Mouse (Mus musculus): ENCODE data around the gene Txndc16. TPM values are rescaled to one million over a fixed set of nuclear protein-coding genes. Genes with fewer than 3 reads are reported as not detected.

Gene Txndc16
- polyA plus RNA-seq, 1 experiment from 2014 or later: 9.4 TPM

DNA sequence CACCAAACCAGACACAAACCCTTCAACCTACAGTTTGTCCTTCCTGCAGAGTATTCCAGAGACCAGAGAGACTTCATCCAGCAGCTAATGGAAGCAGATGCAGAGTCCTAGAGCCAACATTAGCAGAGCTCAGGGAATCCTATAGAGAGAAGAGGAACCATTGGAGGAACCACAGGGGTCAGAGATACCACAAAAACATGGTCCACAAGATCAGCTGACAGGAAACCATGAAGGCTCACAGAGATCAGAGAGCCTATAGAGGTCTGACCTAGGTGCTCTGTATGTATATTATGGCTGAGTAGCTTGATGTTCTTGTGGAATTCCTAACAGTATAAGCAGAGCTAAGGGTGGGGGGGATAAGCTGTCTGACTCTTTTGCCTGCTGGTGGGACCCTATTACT, 19.5 kb downstream of the Txndc16 start:
- no peak for DNase-seq (ENCODE audit: low spot score)
- H3K9me3 ChIP-seq (ENCODE audit: low read length): no peaks in the 10 kb centered on the region
- H3K36me3 ChIP-seq (ENCODE audit: insufficient read depth, low read length): 0 out of 2 replicates have a peak, but pooled peaks cover 4% of the 10 kb centered on the region
- no peaks in the 10 kb centered on the region for H3K27me3 ChIP-seq (replicated peaks; ENCODE audit: insufficient read depth, low read length)
- H3K27ac ChIP-seq (ENCODE audit: low read length): no peak overlapping the region
- TF ChIP-seq CTCF (IDR thresholded peaks at IDR 0.05): no peak
- no peak for TF ChIP-seq EP300 (IDR thresholded peaks at IDR 0.05)
- no peak overlapping the region for H3K4me2 ChIP-seq (replicated peaks; ENCODE audit: low read depth, low read length)
- H3K4me1 ChIP-seq (ENCODE audit: insufficient read depth, low read depth, low read length): no peaks in the 10 kb centered on the region
- no peak for ATAC-seq
- no peak overlapping the region for H3K4me3 ChIP-seq (ENCODE audit: low read depth, low read length)
- H3K9ac ChIP-seq (replicated peaks; ENCODE audit: low read depth): no peak overlapping the region

DNA sequence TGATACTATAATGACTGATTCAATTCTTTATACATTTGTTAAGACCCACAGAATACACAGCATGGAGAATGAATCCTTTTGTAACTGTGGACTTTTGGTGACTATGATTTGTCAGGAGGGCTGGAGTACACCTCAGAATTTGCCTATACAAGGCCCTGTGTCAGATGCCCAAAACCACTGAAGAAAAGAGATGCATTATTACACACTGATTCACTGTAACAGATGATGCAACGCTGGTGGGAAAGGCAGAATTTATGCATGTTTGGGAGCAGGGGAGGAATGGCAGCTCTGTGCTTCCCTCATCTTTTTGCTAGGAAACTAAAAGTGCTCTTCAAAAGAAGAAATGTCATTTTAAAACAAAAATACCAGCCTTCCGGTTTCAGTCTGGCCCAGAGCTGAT, 29.1 kb downstream of the Txndc16 start:
- H3K36me3 ChIP-seq (ENCODE audit: insufficient read depth, low read length): no peaks in the 10 kb centered on the region
- 73% methylated on average over 2 of the region's 2 CpGs for WGBS

GRCm38 (mm10) chr14:45181611-45182010, 38.5 kb downstream of the Txndc16 start:
- Histone ChIP-seq H3K9me3 (ENCODE audit: low read length) (no peaks in the 10 kb centered on the region), H3K4me1 (ENCODE audit: insufficient read depth, low read depth, low read length) (no peaks in the 10 kb centered on the region), H3K27me3 (replicated peaks; ENCODE audit: insufficient read depth, low read length) (no peaks in the 10 kb centered on the region), H3K27ac (ENCODE audit: low read length) (no peak overlapping the region), H3K4me3 (ENCODE audit: low read depth, low read length) (no peak overlapping the region), H3K9ac (replicated peaks; ENCODE audit: low read depth) (no peak overlapping the region), H3K4me2 (replicated peaks; ENCODE audit: low read depth, low read length) (no peak overlapping the region), H3K36me3 (ENCODE audit: insufficient read depth, low read length) (0 out of 2 replicates have a peak, but pooled peaks cover 3% of the 10 kb centered on the region)
- ATAC-seq (no peak), DNase-seq (ENCODE audit: low spot score) (no peak)
- WGBS: 64% methylated on average over 4 of the region's 4 CpGs
- TF ChIP-seq CTCF (IDR thresholded peaks at IDR 0.05): no peak
- TF ChIP-seq EP300 (IDR thresholded peaks at IDR 0.05): no peak

More for the DNA sequence above, 29.1 kb downstream of the Txndc16 start:
- Histone ChIP-seq H3K27me3 (replicated peaks; ENCODE audit: insufficient read depth, low read length) (no peaks in the 10 kb centered on the region), H3K9ac (replicated peaks; ENCODE audit: low read depth) (no peak overlapping the region), H3K4me3 (ENCODE audit: low read depth, low read length) (no peak overlapping the region), H3K27ac (ENCODE audit: low read length) (no peak overlapping the region), H3K9me3 (ENCODE audit: low read length) (no peaks in the 10 kb centered on the region), H3K4me2 (replicated peaks; ENCODE audit: low read depth, low read length) (no peak overlapping the region), H3K4me1 (ENCODE audit: insufficient read depth, low read depth, low read length) (no peaks in the 10 kb centered on the region)
- DNase-seq (ENCODE audit: low spot score): no peak
- ATAC-seq: no peak
- TF ChIP-seq CTCF (IDR thresholded peaks at IDR 0.05): no peak
- no peak for TF ChIP-seq EP300 (IDR thresholded peaks at IDR 0.05)

DNA sequence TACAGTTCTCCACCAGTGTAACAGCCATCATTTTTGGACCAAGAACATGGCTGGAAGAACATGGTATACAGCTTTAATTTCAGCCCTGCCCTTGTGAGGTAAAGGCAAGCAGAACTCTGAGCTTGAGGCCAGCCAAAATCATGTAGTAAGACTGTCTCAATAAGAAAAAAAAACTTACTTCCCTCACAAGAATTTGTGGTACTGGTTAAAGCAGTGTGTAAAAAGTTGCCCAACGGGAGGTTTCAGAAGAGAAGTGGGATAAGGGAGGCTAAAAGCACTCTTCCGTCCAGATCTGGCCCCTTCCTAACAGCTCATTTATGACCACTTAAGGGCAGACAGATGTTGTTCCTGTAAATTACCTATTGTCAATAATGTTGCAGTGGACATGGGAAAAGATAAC, 40.5 kb downstream of the Txndc16 start:
- TF ChIP-seq EP300 (IDR thresholded peaks at IDR 0.05) (no peak), CTCF (IDR thresholded peaks at IDR 0.05) (no peak)
- Histone ChIP-seq H3K4me1 (ENCODE audit: insufficient read depth, low read depth, low read length) (no peaks in the 10 kb centered on the region), H3K27me3 (replicated peaks; ENCODE audit: insufficient read depth, low read length) (no peaks in the 10 kb centered on the region), H3K9me3 (ENCODE audit: low read length) (no peaks in the 10 kb centered on the region), H3K36me3 (ENCODE audit: insufficient read depth, low read length) (0 out of 2 replicates have a peak, but pooled peaks cover 3% of the 10 kb centered on the region), H3K27ac (ENCODE audit: low read length) (no peak overlapping the region), H3K4me2 (replicated peaks; ENCODE audit: low read depth, low read length) (no peak overlapping the region), H3K4me3 (ENCODE audit: low read depth, low read length) (no peak overlapping the region), H3K9ac (replicated peaks; ENCODE audit: low read depth) (no peak overlapping the region)
- DNase-seq (ENCODE audit: low spot score) (peak; percentile 24), ATAC-seq (no peak)
- 71% methylated on average over 2 of the region's 2 CpGs for WGBS

GRCm38 (mm10) chr14:45179186-45179585, 40.9 kb downstream of the Txndc16 start:
- TF ChIP-seq CTCF (IDR thresholded peaks at IDR 0.05) (no peak), EP300 (IDR thresholded peaks at IDR 0.05) (no peak)
- H3K36me3 ChIP-seq (ENCODE audit: insufficient read depth, low read length): 0 out of 2 replicates have a peak, but pooled peaks cover 3% of the 10 kb centered on the region
- ATAC-seq: no peak

DNA sequence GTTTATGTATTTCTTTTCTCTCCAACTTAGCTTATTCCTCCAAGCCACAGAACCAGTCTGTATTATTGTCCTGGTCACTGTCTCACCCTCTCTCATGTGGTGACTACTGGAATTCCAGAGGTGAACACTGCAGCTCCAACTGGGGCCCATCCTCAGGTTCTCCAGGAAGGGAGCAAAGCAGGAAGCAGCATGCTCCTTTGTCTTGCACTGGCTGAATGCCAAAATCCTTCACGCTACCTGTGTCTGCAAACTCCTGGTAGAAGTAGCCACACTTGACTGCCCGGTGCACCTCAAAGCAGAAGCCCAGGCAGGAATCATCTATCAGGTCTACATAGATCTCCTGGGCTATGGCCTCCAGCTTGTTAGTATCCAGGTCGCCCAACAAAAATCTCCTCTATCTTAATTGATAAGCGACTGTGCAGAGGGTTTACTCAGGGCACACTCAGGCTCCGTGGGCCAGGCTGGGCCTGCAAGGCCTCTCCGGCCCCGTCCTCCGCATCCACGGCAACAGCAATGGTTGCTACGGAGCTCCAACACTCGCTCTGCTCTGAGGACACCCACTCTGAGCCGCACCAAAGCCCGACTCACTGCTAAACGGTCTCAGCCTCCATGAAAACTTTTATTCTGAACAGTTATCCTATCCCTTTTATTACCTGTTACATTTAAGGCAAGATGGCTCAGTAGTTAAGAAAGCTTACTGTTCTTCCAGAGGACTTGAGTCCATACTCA, 45.0 kb downstream of the Txndc16 start:
- H3K27me3 ChIP-seq (replicated peaks; ENCODE audit: insufficient read depth, low read length): no peaks in the 10 kb centered on the region
- H3K9me3 ChIP-seq (ENCODE audit: low read length): no peaks in the 10 kb centered on the region
- H3K4me2 ChIP-seq (replicated peaks; ENCODE audit: low read depth, low read length): no peak overlapping the region
- 55% methylated on average over 14 of the region's 14 CpGs for WGBS
- no peak overlapping the region for H3K27ac ChIP-seq (ENCODE audit: low read length)
- TF ChIP-seq EP300 (IDR thresholded peaks at IDR 0.05): no peak
- TF ChIP-seq CTCF (IDR thresholded peaks at IDR 0.05): no peak
- ATAC-seq (no peak), DNase-seq (ENCODE audit: low spot score) (no peak)
- H3K9ac ChIP-seq (replicated peaks; ENCODE audit: low read depth): no peak overlapping the region
- no peaks in the 10 kb centered on the region for H3K4me1 ChIP-seq (ENCODE audit: insufficient read depth, low read depth, low read length)
- H3K36me3 ChIP-seq (ENCODE audit: insufficient read depth, low read length): no peaks in the 10 kb centered on the region
- no peak overlapping the region for H3K4me3 ChIP-seq (ENCODE audit: low read depth, low read length)

More at GRCm38 (mm10) chr14:45179186-45179585, 40.9 kb downstream of the Txndc16 start:
- no peak overlapping the region for H3K27ac ChIP-seq (ENCODE audit: low read length)
- H3K9me3 ChIP-seq (ENCODE audit: low read length): no peaks in the 10 kb centered on the region
- H3K27me3 ChIP-seq (replicated peaks; ENCODE audit: insufficient read depth, low read length): no peaks in the 10 kb centered on the region
- H3K9ac ChIP-seq (replicated peaks; ENCODE audit: low read depth): no peak overlapping the region
- no peak overlapping the region for H3K4me3 ChIP-seq (ENCODE audit: low read depth, low read length)
- H3K4me2 ChIP-seq (replicated peaks; ENCODE audit: low read depth, low read length): no peak overlapping the region
- DNase-seq (ENCODE audit: low spot score): no peak
- WGBS: 37% methylated on average over 2 of the region's 2 CpGs
- no peaks in the 10 kb centered on the region for H3K4me1 ChIP-seq (ENCODE audit: insufficient read depth, low read depth, low read length)

Data from lung, postnatal 0 days (tissue).